Mouse (Mus musculus) lung, postnatal 10 days (tissue): ENCODE measurements around the gene Cenpc1.

Experiments
- DNase-seq: peaks from one replicate; pipeline ENCODE4 v3.0.0; 2021

The Cenpc1 gene

DNA sequence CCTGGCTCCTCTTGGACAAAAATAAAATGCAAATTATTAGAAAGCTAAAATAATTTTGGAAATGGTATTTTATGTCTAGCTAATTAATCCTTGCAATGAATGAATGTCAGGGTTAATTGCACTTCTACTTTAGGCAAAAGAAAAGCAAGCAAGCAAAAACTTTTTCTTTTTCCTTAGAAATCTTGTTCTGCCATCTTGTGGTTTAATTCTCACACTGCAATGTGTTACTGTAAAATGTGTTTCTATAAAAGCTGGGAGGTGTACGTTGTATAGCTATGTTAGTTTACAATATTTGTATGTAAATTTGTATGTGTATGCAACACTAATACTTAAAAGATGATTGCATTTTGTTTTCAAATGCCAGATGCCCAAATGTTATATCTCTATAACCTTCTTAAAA, 70.8 kb downstream of the Cenpc1 start:
- DNase-seq, result no peak

DNA sequence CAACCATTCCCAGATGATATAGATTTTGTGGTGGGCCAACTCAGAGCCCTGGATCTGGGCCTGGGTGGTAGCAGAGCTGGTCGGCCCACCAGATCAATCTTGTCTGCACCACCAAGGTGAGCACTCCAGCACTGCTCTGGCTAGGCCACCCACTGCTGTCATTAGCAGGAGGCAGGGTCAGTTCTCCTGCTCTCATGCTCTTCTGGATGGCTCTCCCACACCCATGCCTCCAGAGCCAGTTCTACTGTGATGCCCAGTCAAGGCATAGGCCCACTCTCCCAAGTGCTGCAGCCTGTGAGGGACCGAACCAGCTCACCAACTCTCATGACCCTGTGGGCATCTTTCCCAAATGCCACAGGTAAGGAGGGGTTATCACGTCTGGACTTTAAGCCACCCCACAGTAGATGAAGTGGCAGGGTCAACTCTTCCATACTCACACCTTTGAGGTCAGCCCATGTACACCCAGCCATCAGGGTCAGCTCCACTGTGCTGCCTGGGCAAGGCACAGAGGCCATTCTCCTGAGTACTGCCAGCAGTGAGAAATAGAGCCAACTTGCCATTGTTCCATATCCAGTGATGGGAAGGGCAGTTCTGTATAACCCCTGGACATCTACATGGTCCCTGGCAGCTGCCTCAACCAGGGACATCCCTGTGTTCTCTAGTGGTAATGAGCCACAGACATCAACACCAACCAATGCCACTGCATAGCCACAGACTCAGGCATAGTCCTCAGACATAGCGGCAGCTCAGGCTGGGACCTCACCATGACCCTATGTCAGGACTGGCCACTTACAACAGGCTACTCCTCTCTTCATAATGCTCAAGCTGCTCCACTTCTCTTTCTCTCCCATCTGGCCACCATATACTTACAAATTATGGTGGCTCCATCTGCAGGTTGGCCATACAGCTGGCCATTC, 72.3 kb downstream of the Cenpc1 start:
- no peak for DNase-seq

DNA sequence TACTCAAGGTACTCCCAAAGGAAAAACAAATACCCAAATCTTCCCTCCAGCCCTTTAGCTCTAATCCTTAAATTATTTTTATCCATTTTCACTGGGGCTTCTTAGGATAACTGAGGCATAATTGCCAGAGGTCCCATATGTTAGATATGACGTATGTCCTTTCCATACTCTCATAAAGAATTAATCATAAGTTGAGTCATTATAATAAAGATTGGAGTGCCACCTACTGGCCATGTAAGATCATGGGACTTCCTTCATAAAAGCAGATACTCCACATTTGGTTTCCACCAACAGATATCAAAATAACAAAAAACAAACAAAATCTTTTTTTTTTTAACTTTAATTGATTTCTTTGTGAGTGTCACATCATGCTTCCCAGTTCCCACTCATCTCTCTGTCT, 73.3 kb downstream of the Cenpc1 start:
- no peak for DNase-seq

DNA sequence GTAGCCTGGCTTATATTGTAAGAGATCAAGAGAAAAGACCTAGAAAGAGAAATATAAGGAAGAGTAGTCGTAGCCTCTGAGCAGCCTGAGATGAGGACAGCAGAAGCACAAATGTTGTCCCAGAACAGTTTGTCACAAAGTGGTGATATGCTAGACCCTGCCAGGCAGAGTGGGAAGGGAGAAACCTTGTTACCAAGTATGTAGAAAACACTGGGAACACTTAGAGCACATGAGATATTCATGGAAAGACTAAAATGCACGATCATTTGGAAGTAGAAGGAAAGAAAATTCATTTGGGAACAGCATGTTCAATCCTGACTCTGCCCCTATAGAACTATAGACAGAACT, 77.9 kb downstream of the Cenpc1 start:
- no peak for DNase-seq

DNA sequence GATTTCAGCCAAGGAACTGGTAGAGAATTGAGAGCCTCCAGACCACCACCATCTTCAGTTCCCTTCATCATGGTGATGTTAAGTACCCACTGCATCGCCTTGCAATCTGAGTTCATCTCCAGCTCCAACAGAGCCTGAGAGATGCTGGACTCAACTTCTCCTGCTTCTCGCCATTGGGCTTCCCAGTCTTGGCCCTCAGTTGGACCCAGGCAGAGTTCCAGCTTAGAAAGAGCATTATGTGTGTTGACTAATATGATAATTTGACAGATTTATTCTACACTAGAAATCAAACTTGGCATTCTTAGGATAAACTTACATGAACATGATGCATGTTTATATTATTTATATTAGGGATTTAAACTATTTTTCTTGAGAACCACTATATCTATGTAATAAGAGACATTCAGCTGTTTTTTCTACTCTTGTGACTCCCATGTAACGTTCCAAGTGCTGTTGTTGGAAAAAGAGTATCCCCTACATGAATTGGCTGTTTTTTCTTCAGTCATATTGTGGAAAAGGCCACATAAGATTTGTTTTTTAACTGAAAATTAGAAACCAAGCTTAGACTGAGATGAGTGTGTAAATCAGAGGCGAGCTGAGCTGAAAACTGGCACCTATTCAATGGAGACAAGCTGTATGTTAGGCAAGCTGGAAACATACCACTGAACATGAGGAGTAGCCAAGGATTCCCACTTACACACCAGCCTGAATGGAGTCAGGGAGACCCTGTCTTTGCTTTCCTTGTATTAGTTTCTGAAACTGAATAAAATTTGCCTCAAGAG, 78.5 kb downstream of the Cenpc1 start:
- DNase-seq, result no peak

DNA sequence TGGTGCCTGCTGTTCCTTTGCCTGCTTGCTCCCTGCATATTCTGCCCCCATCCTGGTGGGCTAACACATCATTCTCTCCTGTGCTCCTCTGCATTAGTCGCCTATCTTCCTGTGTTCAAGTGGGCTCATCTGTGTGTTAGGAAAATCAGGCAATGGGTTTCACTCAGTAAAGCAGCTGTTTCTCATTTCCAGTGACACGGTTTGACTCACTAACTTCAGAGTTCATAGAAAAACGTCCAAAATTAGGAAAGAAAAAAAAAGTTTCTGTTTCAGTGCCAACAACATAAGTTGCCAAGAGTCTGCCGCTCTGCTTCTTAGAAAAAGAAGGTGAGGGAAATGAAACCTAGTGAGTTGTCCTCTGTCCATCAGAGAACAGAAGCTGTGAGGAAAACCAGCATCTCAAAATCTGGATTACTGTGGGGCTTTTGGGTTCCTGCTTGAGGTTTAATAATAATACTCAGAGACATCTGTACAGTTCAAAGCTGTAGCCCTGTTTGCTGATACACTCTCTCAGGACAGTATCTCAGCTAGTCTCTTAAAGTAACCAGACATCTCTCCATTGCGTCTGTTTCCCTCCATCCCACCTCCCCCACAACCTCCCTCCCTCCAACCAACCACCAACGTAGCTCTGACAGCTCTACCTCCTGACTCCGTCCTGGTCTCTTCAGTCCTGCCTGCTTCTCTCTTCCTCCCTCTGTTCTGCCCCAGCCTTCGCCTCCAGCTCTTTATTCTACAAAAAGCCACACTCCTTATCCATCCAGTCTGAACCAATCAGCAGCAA, 87.5 kb downstream of the Cenpc1 start:
- no peak for DNase-seq

DNA sequence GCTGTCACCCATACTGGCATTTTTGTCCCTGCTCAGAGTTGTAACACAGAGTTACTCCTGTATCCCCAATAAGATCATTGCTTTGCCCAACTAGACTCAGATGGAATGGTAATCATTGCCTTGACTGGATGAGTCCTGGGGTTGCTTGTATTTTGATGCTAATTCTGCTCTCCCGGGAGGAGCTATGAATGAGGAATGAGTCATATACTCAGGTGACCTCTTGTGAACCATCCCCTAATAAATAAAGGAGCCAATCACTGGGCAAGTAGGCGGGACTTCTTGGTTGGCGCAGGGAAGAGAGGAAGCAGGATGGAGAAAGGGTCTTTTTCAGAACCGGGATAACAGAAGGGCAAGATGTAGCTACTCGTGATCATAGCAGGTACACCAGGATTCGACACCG, 102.6 kb downstream of the Cenpc1 start:
- DNase-seq, result no peak
